Mouse (Mus musculus): ENCODE results near the gene Syne2. TPM values are rescaled to one million over a fixed set of nuclear protein-coding genes. Genes with fewer than 3 reads are reported as not detected.

Syne2 gene
- total RNA-seq, 2 experiments from 2014 or later: 19.0 to 21.1 TPM

- DNase-seq (ENCODE audit: low spot score in 2 of 2): no peak
Measured at GRCm38 (mm10) chr12:75826699-75827353, 8.9 kb downstream of the Syne2 start.

- no peak for DNase-seq (ENCODE audit: low spot score in 2 of 2)
Measured at GRCm38 (mm10) chr12:75827751-75828150, 9.8 kb downstream of the Syne2 start.

DNA sequence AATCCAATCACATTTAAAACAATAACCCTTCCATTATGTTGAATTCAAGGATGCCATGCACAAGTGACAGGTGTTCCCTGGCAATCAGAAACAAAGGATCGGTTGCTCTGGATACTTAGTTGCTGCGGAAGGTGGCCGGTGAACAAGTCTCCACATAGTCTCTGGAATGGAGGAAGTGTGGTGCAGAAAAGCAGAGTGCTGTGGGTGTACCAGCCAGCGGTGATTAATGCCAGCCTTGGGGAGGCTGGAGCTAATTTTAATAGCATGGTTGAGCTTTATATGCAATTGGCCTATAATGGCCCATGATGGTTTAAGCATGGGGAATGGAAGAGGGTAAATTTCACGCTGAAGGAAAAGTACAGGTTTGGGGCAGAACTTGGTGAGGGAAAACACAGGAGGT lies 11.7 kb downstream of the Syne2 start:
- no peak for DNase-seq (ENCODE audit: low spot score in 2 of 2)

DNA sequence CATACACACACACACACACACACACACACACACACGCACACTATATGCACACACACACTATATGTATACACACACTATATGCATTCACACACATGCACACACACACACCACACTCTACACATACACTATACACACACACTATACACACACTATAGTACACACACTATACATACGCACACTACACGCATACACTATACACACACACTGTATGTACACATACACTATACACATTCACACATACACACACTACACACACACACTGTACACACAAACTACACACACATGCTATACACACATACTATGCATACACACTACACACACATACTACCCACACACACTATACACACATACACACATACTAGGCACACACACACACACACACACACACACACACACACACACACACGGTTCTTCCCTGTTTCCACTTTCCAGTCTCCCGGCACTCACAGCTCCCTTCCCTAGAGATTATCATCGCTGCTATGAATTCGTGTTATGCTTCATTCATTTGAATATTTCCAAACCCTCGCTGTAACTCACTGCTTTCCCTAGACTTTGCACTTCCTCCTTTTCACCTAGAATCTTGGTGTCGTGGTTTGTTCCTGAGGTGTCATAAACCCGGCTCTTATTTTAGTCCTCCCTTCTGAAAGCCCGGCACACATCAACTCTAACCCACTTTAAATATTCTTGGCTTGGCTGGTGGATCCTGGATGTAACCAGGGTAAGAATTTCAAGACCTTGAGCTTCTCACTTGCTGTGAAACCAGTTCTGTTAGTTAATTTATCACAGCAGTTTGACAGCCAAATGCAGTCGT lies 15.4 kb downstream of the Syne2 start:
- no peak for DNase-seq (ENCODE audit: low spot score in 2 of 2)

- no peak for DNase-seq (ENCODE audit: low spot score in 2 of 2)
Measured at GRCm38 (mm10) chr12:75833960-75834729, 16.2 kb downstream of the Syne2 start.

- DNase-seq (ENCODE audit: low spot score in 2 of 2): no peak
Measured at GRCm38 (mm10) chr12:75836524-75836962, 18.6 kb downstream of the Syne2 start.

- DNase-seq (ENCODE audit: low spot score in 2 of 2): no peak
Measured at GRCm38 (mm10) chr12:75837462-75837861, 19.5 kb downstream of the Syne2 start.

GRCm38 (mm10) chr12:75839083-75839736 lies 21.3 kb downstream of the Syne2 start:
- no peak for DNase-seq (ENCODE audit: low spot score in 2 of 2)

- no peak for DNase-seq (ENCODE audit: low spot score in 2 of 2)
Measured at GRCm38 (mm10) chr12:75841183-75841582, 23.2 kb downstream of the Syne2 start.

- no peak for DNase-seq (ENCODE audit: low spot score in 2 of 2)
Measured at GRCm38 (mm10) chr12:75844311-75844710, 26.4 kb downstream of the Syne2 start.

- no peak for DNase-seq (ENCODE audit: low spot score in 2 of 2)
Measured at GRCm38 (mm10) chr12:75845070-75845469, 27.1 kb downstream of the Syne2 start.

- DNase-seq (ENCODE audit: low spot score in 2 of 2): no peak
Measured at GRCm38 (mm10) chr12:75846513-75846912, 28.6 kb downstream of the Syne2 start.

DNA sequence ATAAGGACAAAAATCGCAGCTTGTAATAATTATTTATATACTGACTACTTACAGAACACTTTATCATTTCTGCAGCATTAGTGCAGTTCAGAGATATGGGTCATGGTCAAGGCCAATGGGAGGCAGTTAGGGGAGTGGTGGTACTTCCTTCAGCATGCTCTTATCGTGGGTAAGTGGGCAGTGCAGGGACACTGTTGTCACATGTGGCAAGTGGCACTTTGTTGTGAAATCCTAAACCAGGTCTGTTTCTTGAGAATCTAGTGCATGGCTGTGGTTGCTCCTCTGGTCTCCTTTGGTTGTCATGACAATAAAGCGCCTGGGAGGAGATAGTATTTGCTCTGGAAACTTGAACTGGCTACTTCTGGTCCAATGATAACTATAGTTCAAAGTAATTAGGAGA lies 32.3 kb downstream of the Syne2 start:
- no peak for DNase-seq (ENCODE audit: low spot score in 2 of 2)

DNA sequence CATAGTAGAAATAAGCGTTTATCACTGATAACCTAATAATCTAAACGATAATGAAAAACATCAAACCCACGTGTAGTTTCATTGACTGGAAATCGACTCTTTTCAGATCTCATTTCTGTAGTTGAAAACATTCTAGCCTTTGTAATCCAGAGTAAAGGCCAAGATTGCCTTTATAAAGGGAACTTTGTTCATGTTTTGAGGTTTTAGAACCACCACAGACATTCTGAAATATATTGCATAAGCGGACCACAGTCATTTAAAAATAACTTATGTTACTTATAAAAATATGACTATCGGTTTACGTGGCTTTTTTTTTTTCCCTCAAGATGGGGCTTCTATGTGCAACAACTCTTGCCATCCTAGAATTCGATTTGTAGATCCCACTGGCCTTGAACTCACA lies 33.5 kb downstream of the Syne2 start:
- DNase-seq (ENCODE audit: low spot score in 2 of 2): no peak

DNA sequence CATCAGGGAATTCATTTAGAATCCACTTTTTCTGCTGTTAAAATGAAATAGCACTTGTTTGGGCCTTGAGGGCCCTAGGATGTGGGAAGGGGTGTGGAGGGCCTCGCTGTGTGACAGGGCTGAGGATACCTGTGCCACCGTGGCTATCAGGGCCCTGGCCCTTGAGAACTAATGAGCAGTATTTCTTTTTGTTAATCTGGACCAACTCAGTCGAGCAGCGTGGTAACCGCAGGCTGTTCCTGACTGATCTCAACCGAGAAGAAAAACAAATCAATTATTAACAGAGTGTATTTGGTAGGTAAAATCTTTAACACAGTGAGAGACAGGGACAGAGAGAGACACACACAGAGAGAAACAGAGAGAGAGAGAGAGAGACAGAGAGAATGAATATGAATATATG lies 34.5 kb downstream of the Syne2 start:
- no peak for DNase-seq (ENCODE audit: low spot score in 2 of 2)

DNA sequence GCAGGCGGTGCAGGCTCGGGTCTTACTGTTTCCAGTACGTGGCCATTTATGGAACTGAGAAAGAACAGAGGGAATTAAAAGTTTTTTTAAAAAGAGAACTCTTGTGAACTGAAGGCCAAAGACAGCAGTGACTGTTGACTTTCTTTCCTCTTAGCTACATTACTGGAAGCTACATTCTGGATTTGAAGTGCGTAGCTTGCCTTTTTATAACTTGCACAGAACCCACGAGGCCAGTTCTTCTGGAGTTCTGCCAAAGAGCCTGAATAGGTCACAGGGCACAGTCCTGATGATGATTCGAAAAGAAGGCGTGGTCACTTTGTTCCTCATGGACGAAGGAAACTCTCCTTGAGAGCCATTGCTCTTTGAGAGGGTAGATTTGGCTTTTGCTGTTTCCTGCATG lies 35.6 kb downstream of the Syne2 start:
- no peak for DNase-seq (ENCODE audit: low spot score in 2 of 2)

DNA sequence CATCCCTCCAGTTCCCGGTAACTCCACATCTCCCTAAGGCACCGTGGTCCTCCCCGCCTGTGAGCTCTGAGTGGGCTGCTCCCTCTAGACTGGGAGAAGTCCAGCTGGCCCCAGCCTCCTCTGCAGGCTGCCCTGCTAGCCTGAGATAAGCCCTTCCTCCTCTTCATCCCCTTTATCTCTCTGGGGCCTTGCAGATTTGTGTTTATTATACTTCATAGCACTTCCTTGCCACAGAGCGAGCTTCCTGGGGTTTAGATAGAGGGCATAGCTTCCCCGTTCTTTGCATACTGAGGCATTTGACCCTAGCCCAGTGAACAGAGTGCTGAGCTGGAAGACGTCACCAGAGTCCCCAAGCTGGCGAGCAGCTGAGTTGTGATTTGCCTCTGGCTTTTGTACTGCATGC lies 37.1 kb downstream of the Syne2 start:
- DNase-seq (ENCODE audit: low spot score in 2 of 2): no peak

DNA sequence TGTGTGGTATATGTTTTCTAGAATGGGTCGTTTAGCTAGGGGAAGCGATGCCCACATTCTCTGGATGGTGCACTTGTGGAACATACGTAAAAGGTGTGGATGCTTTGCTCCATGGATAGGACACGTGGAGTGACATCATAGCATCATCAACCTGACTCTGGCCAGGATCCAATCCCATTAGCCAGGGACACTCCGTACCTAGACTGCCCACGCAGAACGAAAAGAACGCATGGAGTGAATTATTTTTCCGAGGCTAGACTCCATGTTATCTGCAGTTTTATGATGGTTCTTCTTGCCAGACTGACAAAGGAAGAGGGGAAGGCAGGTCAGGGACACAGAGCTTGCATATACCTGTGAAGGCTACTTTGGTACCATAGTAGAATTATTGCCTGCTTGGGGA lies 37.7 kb downstream of the Syne2 start:
- DNase-seq (ENCODE audit: low spot score in 2 of 2): no peak

GRCm38 (mm10) chr12:75856096-75856868 lies 38.3 kb downstream of the Syne2 start:
- no peak for DNase-seq (ENCODE audit: low spot score in 2 of 2)

- no peak for DNase-seq (ENCODE audit: low spot score in 2 of 2)
Measured at GRCm38 (mm10) chr12:75859936-75860335, 42.0 kb downstream of the Syne2 start.

DNA sequence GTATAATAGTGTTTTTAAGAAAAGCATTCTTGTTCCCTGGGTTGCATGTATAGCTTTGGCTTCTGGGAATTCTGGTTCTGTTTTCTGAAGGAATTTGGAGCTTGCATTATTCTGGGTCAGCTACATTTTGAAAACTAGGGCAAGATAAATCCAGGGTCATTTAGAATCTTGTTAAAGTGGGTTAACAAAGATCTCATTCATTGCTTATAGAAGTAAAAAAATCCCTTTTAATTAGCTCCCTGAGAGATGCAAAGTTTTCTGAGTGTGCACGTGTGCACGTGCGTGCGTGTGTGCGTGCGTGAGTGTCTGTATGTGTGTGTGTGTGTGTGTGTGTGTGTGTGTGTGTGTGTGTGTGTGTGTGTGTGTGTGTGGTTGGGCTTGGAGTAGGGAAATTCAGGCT lies 42.9 kb downstream of the Syne2 start:
- DNase-seq (ENCODE audit: low spot score in 2 of 2): no peak

Data from layer of hippocampus, adult 18-20 months (tissue).